Mouse (Mus musculus): Measurements from ENCODE around the gene Pycr2. TPM values are rescaled to one million over a fixed set of nuclear protein-coding genes. Genes with fewer than 3 reads are reported as not detected.
"Not testable (repeated sequence)": the region's sequence is repeated elsewhere in the genome, so short reads cannot be mapped to it uniquely, and the experiment has no call there.

Gene Pycr2
- polyA plus RNA-seq, 1 experiment from 2014 or later = 57.5 TPM

- no peaks in the 10 kb centered on the region for H3K36me3 ChIP-seq (ENCODE audit: insufficient read depth, low read length)
- no peak overlapping the region for H3K9ac ChIP-seq (replicated peaks; ENCODE audit: low read depth)
- H3K4me3 ChIP-seq (ENCODE audit: low read depth, low read length) = 0 out of 2 replicates have a peak overlapping the region, but pooled peaks have one; percentile 14
- 0% methylated on average over 12 of the region's 13 CpGs for WGBS
- peak; percentile 92 for ATAC-seq
- H3K4me1 ChIP-seq (ENCODE audit: insufficient read depth, low read depth, low read length) = peaks cover 5% of the 10 kb centered on the region; the same call in 1 of the 2 replicates
- peak; percentile 95 for DNase-seq (ENCODE audit: low spot score)
- peak overlapping the region; percentile 69 for H3K27ac ChIP-seq (ENCODE audit: low read length)
- peak overlapping the region; percentile 51 for H3K4me2 ChIP-seq (replicated peaks; ENCODE audit: low read depth, low read length)
- TF ChIP-seq EP300 (IDR thresholded peaks at IDR 0.05) (peak; percentile 77), CTCF (IDR thresholded peaks at IDR 0.05) (no peak; the same call in 1 of the 2 replicates)
- H3K9me3 ChIP-seq (ENCODE audit: low read length) = no peaks in the 10 kb centered on the region
- H3K27me3 ChIP-seq (replicated peaks; ENCODE audit: insufficient read depth, low read length) = peaks cover 6% of the 10 kb centered on the region; the same call in 1 of the 2 replicates
These were observed 15.5 kb upstream of the Pycr2 start for GRCm38 (mm10) chr1:180888556-180889042.

DNA sequence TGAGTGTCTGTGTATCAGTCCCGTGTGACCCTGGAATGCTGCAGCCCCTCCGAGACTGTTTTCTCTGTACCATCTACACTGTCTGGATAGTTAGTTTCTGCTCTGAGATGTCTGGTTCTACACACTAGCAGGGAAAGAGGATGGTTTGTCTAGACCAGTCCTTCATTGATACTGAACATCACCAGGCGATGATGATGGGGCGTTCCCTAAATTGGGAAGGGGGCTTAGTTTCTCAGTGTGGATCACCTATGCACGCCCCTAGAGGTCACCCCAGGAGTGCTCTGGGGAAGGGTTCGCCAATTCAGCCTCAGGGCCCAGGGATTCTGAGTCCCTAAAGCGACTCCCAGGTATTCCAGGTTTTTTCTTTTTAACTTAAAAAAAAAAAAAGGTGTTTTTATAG is 14.9 kb upstream of the Pycr2 start:
- no peak for DNase-seq (ENCODE audit: low spot score)
- H3K27ac ChIP-seq (ENCODE audit: low read length) = peak overlapping the region; percentile 52; the same call in 1 of the 2 replicates
- H3K27me3 ChIP-seq (replicated peaks; ENCODE audit: insufficient read depth, low read length) = peaks cover 6% of the 10 kb centered on the region; the same call in 1 of the 2 replicates
- H3K9me3 ChIP-seq (ENCODE audit: low read length) = no peaks in the 10 kb centered on the region
- WGBS = 49% methylated on average over 7 of the region's 7 CpGs
- H3K36me3 ChIP-seq (ENCODE audit: insufficient read depth, low read length) = no peaks in the 10 kb centered on the region
- no peak for ATAC-seq
- H3K4me3 ChIP-seq (ENCODE audit: low read depth, low read length) = no peak overlapping the region
- H3K4me1 ChIP-seq (ENCODE audit: insufficient read depth, low read depth, low read length) = peaks cover 5% of the 10 kb centered on the region; the same call in 1 of the 2 replicates
- no peak overlapping the region for H3K9ac ChIP-seq (replicated peaks; ENCODE audit: low read depth)
- H3K4me2 ChIP-seq (replicated peaks; ENCODE audit: low read depth, low read length) = peak overlapping the region; percentile 51
- no peak for TF ChIP-seq EP300 (IDR thresholded peaks at IDR 0.05)
- TF ChIP-seq CTCF (IDR thresholded peaks at IDR 0.05) = no peak

GRCm38 (mm10) chr1:180889841-180890240 is 14.3 kb upstream of the Pycr2 start:
- 62% methylated on average over 6 of the region's 6 CpGs for WGBS
- Histone ChIP-seq H3K4me2 (replicated peaks; ENCODE audit: low read depth, low read length) (no peak overlapping the region), H3K9ac (replicated peaks; ENCODE audit: low read depth) (no peak overlapping the region), H3K27ac (ENCODE audit: low read length) (no peak overlapping the region), H3K4me3 (ENCODE audit: low read depth, low read length) (no peak overlapping the region), H3K36me3 (ENCODE audit: insufficient read depth, low read length) (no peaks in the 10 kb centered on the region), H3K9me3 (ENCODE audit: low read length) (no peaks in the 10 kb centered on the region), H3K4me1 (ENCODE audit: insufficient read depth, low read depth, low read length) (peaks cover 5% of the 10 kb centered on the region; the same call in 1 of the 2 replicates), H3K27me3 (replicated peaks; ENCODE audit: insufficient read depth, low read length) (peaks cover 6% of the 10 kb centered on the region; the same call in 1 of the 2 replicates)
- DNase-seq (ENCODE audit: low spot score) (no peak), ATAC-seq (no peak)
- TF ChIP-seq CTCF (IDR thresholded peaks at IDR 0.05) (peak; percentile 55), EP300 (IDR thresholded peaks at IDR 0.05) (no peak)

DNA sequence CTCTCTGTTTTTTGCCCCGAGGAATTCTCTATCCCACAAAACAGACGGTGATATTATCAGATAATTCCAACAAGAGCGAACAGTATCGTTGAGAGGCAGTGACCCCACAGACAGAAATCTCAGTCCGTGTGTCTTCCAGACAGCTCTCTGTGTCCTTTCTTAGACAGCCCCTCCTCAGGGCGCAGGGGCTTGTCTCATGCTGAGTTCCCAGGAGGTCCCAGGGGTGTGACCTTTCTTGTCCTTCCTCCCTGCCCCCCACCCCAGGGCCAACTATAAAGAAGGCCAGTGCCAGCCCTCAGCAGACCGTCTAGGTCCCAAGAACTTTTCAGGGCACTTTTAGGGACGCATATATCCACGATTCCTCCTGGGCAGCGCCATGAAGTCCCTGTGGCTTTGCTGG is 11.3 kb upstream of the Pycr2 start, which contains the start of gene Lefty2:
TSS of gene Lefty2 (plus strand) at position 301 of the 400 bp plus-strand sequence.
- ATAC-seq (no peak), DNase-seq (ENCODE audit: low spot score) (no peak)
- no peaks in the 10 kb centered on the region for H3K9me3 ChIP-seq (ENCODE audit: low read length)
- peaks cover 5% of the 10 kb centered on the region; the same call in 1 of the 2 replicates for H3K4me1 ChIP-seq (ENCODE audit: insufficient read depth, low read depth, low read length)
- no peaks in the 10 kb centered on the region for H3K36me3 ChIP-seq (ENCODE audit: insufficient read depth, low read length)
- TF ChIP-seq EP300 (IDR thresholded peaks at IDR 0.05) = no peak
- peaks cover 13% of the 10 kb centered on the region; the same call in 1 of the 2 replicates for H3K27me3 ChIP-seq (replicated peaks; ENCODE audit: insufficient read depth, low read length)
- no peak within 1 kb of the TSS for H3K9ac ChIP-seq (replicated peaks; ENCODE audit: low read depth)
- 63% methylated on average over 10 of the region's 10 CpGs for WGBS
- no peak within 1 kb of the TSS for H3K27ac ChIP-seq (ENCODE audit: low read length)
- H3K4me3 ChIP-seq (ENCODE audit: low read depth, low read length) = no peak within 1 kb of the TSS
- no peak within 1 kb of the TSS for H3K4me2 ChIP-seq (replicated peaks; ENCODE audit: low read depth, low read length)

DNA sequence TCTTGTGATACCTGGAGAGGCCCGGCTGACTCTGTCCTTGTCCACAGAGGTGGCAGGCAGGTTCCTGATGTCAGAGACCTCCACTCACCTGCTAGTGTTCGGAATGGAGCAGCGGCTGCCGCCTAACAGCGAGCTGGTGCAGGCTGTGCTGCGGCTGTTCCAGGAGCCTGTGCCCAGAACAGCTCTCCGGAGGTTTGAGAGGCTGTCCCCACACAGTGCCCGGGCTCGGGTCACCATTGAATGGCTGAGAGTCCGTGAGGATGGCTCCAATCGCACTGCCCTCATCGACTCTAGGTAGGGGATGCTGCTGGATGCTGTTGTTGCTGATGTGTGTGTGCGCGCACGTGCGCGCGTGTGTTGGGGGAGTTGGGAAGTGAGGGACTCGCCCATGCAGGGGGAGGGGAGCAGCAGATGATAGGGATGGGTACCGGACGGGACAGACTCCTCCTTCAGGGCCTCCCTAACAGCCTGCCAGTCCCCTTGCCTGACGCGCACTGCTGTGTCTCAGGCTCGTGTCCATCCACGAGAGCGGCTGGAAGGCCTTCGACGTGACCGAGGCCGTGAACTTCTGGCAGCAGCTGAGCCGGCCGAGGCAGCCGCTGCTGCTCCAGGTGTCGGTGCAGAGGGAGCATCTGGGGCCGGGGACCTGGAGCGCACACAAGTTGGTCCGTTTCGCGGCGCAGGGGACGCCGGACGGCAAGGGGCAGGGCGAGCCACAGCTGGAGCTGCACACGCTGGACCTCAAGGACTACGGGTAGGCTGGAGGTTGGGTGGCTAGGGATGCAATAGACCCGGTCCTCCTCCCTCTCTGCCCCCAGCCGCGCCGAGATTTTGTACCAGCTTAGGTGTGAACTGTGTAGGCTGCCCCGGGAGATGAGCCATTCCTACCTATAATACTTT is 9.8 kb upstream of the Pycr2 start:
- not testable (repeated sequence) for H3K27ac ChIP-seq (ENCODE audit: low read length); H3K9me3 ChIP-seq (ENCODE audit: low read length); H3K36me3 ChIP-seq (ENCODE audit: insufficient read depth, low read length); H3K4me3 ChIP-seq (ENCODE audit: low read depth, low read length); DNase-seq (ENCODE audit: low spot score); H3K4me2 ChIP-seq (replicated peaks; ENCODE audit: low read depth, low read length); H3K4me1 ChIP-seq (ENCODE audit: insufficient read depth, low read depth, low read length); H3K9ac ChIP-seq (replicated peaks; ENCODE audit: low read depth)
- peaks cover 13% of the 10 kb centered on the region; the same call in 1 of the 2 replicates for H3K27me3 ChIP-seq (replicated peaks; ENCODE audit: insufficient read depth, low read length)
- WGBS = 5% methylated on average over 37 of the region's 51 CpGs
- peak; percentile 17 for ATAC-seq

DNA sequence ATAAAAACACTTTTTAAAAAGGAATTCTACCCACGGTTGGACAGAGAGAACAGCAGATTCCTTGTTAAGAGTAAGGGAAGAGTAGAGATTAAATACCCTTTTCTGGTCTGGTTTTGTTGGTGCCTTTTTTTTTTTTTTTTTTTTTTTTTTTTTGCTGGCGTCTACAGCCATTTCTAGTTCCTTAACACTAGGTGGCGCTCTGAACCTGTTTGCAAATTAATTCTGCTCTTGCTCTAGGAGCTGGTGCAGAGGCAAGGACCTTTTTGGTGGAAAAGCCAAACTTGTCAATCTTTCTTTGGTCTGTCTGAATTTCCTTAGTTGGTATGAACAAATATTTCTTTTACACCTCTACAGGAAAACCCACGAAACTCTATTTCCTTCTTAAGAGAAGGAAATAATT is 3.0 kb upstream of the Pycr2 start:
- peak; percentile 22; the same call in 1 of the 2 replicates for TF ChIP-seq EP300 (IDR thresholded peaks at IDR 0.05)
- TF ChIP-seq CTCF (IDR thresholded peaks at IDR 0.05) = peak; percentile 78
- no peak overlapping the region for H3K9ac ChIP-seq (replicated peaks; ENCODE audit: low read depth)
- no peaks in the 10 kb centered on the region for H3K27me3 ChIP-seq (replicated peaks; ENCODE audit: insufficient read depth, low read length)
- no peak overlapping the region for H3K4me3 ChIP-seq (ENCODE audit: low read depth, low read length)
- no peak overlapping the region for H3K4me2 ChIP-seq (replicated peaks; ENCODE audit: low read depth, low read length)
- H3K4me1 ChIP-seq (ENCODE audit: insufficient read depth, low read depth, low read length) = 0 out of 2 replicates have a peak, but pooled peaks cover 3% of the 10 kb centered on the region
- no peaks in the 10 kb centered on the region for H3K36me3 ChIP-seq (ENCODE audit: insufficient read depth, low read length)
- no peak for ATAC-seq
- DNase-seq (ENCODE audit: low spot score) = peak; percentile 89
- 1% methylated on average over 4 of the region's 4 CpGs for WGBS
- no peak overlapping the region for H3K27ac ChIP-seq (ENCODE audit: low read length)
- no peaks in the 10 kb centered on the region for H3K9me3 ChIP-seq (ENCODE audit: low read length)
